Mouse (Mus musculus): ENCODE data around the gene Vmn1r83. TPM values are rescaled to one million over a fixed set of nuclear protein-coding genes. Genes with fewer than 3 reads are reported as not detected.

Vmn1r83 gene
- polyA plus RNA-seq (2017; shearing (Covaris generic)): not detected

GRCm38 (mm10) chr7:12329381-12329780, at the start of gene Vmn1r83:
Gene Vmn1r83, minus strand, starts transcription at chr7:12329481.

GRCm38 (mm10) chr7:12369173-12369572, 39.9 kb upstream of the Vmn1r83 start, which contains the start of gene Vmn1r84:
Gene Vmn1r84, minus strand, starts transcription at chr7:12369273.

GRCm38 (mm10) chr7:12300130-12300529, 29.2 kb downstream of the Vmn1r83 start, which contains the start of gene Vmn1r82:
Gene Vmn1r82, plus strand, starts transcription at chr7:12300430.

Other genes starting within 250 kb of the Vmn1r83 start
- gene Vmn1r78, start 179.2 kb downstream of the Vmn1r83 start, polyA plus RNA-seq (2017; shearing (Covaris generic)): not detected
- gene Vmn1r79, start 158.2 kb downstream of the Vmn1r83 start, polyA plus RNA-seq (2017; shearing (Covaris generic)): not detected
- gene Vmn1r80, start 140.2 kb downstream of the Vmn1r83 start, polyA plus RNA-seq (2017; shearing (Covaris generic)): not detected
- gene Vmn1r81, start 61.2 kb downstream of the Vmn1r83 start, polyA plus RNA-seq (2017; shearing (Covaris generic)): not detected
- gene Vmn1r82, start 29.1 kb downstream of the Vmn1r83 start, polyA plus RNA-seq (2017; shearing (Covaris generic)): not detected
- not detected for gene Vmn1r84, start 39.8 kb upstream of the Vmn1r83 start, polyA plus RNA-seq (2017; shearing (Covaris generic))
- 4.2 TPM for gene Zfp551, start 93.3 kb upstream of the Vmn1r83 start, polyA plus RNA-seq (2017; shearing (Covaris generic))
- gene Zfp606, start 148.8 kb upstream of the Vmn1r83 start, polyA plus RNA-seq (2017; shearing (Covaris generic)): 12.3 TPM
- not detected for gene 2900092C05Rik, start 183.0 kb upstream of the Vmn1r83 start, polyA plus RNA-seq (2017; shearing (Covaris generic))

Measured in CD4-positive, CD25-positive, alpha-beta regulatory T cell, adult 9 weeks (primary cell).